Mouse (Mus musculus) liver, embryonic 16.5 days (tissue): ENCODE results near the gene Pgf. TPM values are rescaled to one million over a fixed set of nuclear protein-coding genes. Genes with fewer than 3 reads are reported as not detected.

Experiments used
- ATAC-seq: fragments of 200-750 bp; cut with Nextera tagmentation; 2 replicates; pipeline ENCODE4 v1.8.0; 2017; ENCODE audit warnings: low read depth, mild to moderate bottlenecking, moderate number of reproducible peaks, moderate library complexity
- H3K27ac ChIP-seq: fragments of 300-500 bp; sonication (generic); 2 replicates; pipeline ENCODE4 v1.5.1; 2014; ENCODE audit warnings: mild to moderate bottlenecking, low read length
- H3K27me3 ChIP-seq: fragments of 300-500 bp; sonication (generic); 2 replicates; pipeline ENCODE4 v1.6.1; 2014; ENCODE audit warnings: low read depth, low read length, mixed read lengths; ENCODE audit not compliant: control insufficient read depth, insufficient read depth
- H3K36me3 ChIP-seq: fragments of 300-500 bp; sonication (generic); 2 replicates; pipeline ENCODE4 v1.6.1; 2014; ENCODE audit warnings: mild to moderate bottlenecking; ENCODE audit not compliant: control insufficient read depth, insufficient read depth
- H3K4me1 ChIP-seq: fragments of 300-500 bp; sonication (generic); 2 replicates; pipeline ENCODE4 v1.6.1; 2014; ENCODE audit warnings: low read depth, low read length, mixed read lengths; ENCODE audit not compliant: control insufficient read depth
- H3K4me2 ChIP-seq: fragments of 300-500 bp; sonication (generic); 2 replicates; pipeline ENCODE4 v1.6.1; 2014; ENCODE audit warnings: low read depth, low read length, mixed read lengths
- H3K4me3 ChIP-seq: fragments of 300-500 bp; sonication (generic); 2 replicates; pipeline ENCODE4 v1.5.1; 2014; ENCODE audit warnings: low read depth, mild to moderate bottlenecking, low read length
- H3K9ac ChIP-seq: fragments of 300-500 bp; sonication (generic); 2 replicates; pipeline ENCODE4 v1.6.1; 2014; ENCODE audit warnings: low read depth, low read length
- H3K9me3 ChIP-seq: fragments of 300-500 bp; sonication (generic); replicated peaks from 2 replicates; pipeline ENCODE4 v1.6.1; 2016; ENCODE audit warnings: low read length; ENCODE audit not compliant: control insufficient read depth
- WGBS: fragments of 180-500 bp; shearing (Covaris S2); extraction: QIAGEN DNeasy Blood & Tissue Kit; methylation state at CpG from one replicate; pipeline ENCODE4 v1.1.7; 2014; ENCODE audit not compliant: insufficient replicate concordance; 5-methylcytosine and 5-hydroxymethylcytosine counted together
- polyA plus RNA-seq: library from polyadenylated mRNA; unstranded; fragments of >200 nt; fragmentation: Nextera tagmentation; extraction: Ambion mirVana; gene quantifications from 2 replicates; pipeline ENCODE4 v1.2.1, GENCODE M21; 2015

The Pgf gene
- polyA plus RNA-seq, 1 experiment from 2014 or later, result 0.57 TPM

DNA sequence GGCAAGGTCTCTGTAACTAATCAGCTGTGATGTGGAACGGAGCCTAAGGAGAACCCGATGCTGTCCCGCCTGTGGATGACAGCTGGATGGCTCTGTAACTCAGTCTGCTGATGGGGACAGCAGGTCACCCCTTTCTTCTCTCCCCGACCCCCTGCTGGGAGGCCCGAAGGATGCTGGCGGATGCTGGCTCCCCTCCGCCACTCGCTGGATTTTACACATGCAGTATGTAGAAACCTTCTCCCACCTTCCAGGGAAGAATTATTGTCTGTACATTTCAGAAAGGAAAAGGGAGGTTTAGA is 4.7 kb upstream of the Pgf start:
- ATAC-seq, result no peak
- peaks cover 2% of the 10 kb centered on the region for H3K4me1 ChIP-seq
- H3K4me3 ChIP-seq, result no peak overlapping the region
- H3K27me3 ChIP-seq, result peaks cover 3% of the 10 kb centered on the region; the same call in 1 of the 2 replicates
- WGBS, result 32% methylated on average over 8 of the region's 8 CpGs
- no peaks in the 10 kb centered on the region for H3K9me3 ChIP-seq
- H3K9ac ChIP-seq, result no peak overlapping the region
- no peak overlapping the region for H3K27ac ChIP-seq
- H3K4me2 ChIP-seq, result no peak overlapping the region
- no peaks in the 10 kb centered on the region for H3K36me3 ChIP-seq

DNA sequence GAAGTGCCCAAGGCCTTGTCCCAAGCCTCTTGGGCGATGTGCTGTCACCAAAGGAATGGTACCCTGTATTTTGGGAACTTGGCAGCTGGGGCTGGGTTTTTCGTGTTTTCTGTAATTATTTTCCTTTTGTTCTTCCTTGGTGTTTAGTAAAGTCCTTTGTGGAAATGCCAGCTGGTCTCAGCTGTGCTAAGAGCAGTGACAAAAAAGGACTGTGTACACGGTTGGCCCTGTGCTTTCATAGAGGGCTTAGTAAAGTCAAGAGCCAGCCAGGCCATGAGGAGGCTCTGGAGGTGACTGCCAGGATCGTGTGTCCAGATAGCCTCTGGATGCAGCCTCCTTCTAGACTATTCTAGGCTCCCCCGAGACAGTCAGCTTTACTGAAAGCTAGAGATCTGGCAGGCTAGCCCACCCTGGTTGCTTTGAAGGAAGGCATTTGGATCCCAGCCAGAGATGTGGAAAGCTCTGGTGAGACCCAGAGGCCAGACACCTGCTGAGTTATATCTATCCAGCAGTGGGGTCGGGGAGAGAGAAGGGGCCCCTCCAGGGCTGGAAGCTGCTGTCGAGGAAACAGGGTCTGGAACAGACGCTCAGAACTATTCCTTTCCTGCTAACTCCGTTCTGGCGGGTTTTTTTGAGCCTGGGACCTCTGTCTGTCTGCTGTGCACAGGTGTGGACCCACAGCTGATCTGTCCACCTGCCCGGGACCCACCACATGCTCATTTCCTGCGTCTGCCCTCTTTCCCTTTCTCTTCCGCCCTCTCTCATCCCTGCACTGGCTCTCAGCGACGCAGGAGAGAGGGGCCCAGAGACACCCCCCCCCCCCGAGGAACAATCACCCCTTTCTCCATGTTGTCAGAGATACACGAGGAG is 4.1 kb upstream of the Pgf start:
- H3K4me3 ChIP-seq, result no peak overlapping the region
- H3K4me1 ChIP-seq, result peaks cover 7% of the 10 kb centered on the region
- 37% methylated on average over 17 of the region's 17 CpGs for WGBS
- no peaks in the 10 kb centered on the region for H3K36me3 ChIP-seq
- H3K4me2 ChIP-seq, result no peak overlapping the region
- peaks cover 3% of the 10 kb centered on the region for H3K27me3 ChIP-seq
- H3K9me3 ChIP-seq, result no peaks in the 10 kb centered on the region
- no peak for ATAC-seq
- no peak overlapping the region for H3K9ac ChIP-seq
- no peak overlapping the region for H3K27ac ChIP-seq

GRCm38 (mm10) chr12:85178294-85178693 is 704 bp upstream of the Pgf start:
- Histone ChIP-seq H3K27me3 (peaks cover 9% of the 10 kb centered on the region), H3K27ac (no peak overlapping the region), H3K4me3 (no peak overlapping the region), H3K9me3 (no peaks in the 10 kb centered on the region), H3K9ac (no peak overlapping the region), H3K4me2 (no peak overlapping the region), H3K4me1 (peaks cover 7% of the 10 kb centered on the region), H3K36me3 (no peaks in the 10 kb centered on the region)
- no peak for ATAC-seq
- 62% methylated on average over 2 of the region's 2 CpGs for WGBS

GRCm38 (mm10) chr12:85176846-85177523 is 605 bp downstream of the Pgf start:
- peak; percentile 45; the same call in 1 of the 2 replicates for ATAC-seq
- Histone ChIP-seq H3K9ac (0 out of 2 replicates have a peak overlapping the region, but pooled peaks have one; percentile 23), H3K27me3 (peaks cover 6% of the 10 kb centered on the region), H3K36me3 (no peaks in the 10 kb centered on the region), H3K4me1 (peaks cover 7% of the 10 kb centered on the region), H3K9me3 (no peaks in the 10 kb centered on the region), H3K27ac (no peak overlapping the region), H3K4me2 (peak overlapping the region; percentile 63), H3K4me3 (peak overlapping the region; percentile 40)
- 2% methylated on average over 32 of the region's 32 CpGs for WGBS

DNA sequence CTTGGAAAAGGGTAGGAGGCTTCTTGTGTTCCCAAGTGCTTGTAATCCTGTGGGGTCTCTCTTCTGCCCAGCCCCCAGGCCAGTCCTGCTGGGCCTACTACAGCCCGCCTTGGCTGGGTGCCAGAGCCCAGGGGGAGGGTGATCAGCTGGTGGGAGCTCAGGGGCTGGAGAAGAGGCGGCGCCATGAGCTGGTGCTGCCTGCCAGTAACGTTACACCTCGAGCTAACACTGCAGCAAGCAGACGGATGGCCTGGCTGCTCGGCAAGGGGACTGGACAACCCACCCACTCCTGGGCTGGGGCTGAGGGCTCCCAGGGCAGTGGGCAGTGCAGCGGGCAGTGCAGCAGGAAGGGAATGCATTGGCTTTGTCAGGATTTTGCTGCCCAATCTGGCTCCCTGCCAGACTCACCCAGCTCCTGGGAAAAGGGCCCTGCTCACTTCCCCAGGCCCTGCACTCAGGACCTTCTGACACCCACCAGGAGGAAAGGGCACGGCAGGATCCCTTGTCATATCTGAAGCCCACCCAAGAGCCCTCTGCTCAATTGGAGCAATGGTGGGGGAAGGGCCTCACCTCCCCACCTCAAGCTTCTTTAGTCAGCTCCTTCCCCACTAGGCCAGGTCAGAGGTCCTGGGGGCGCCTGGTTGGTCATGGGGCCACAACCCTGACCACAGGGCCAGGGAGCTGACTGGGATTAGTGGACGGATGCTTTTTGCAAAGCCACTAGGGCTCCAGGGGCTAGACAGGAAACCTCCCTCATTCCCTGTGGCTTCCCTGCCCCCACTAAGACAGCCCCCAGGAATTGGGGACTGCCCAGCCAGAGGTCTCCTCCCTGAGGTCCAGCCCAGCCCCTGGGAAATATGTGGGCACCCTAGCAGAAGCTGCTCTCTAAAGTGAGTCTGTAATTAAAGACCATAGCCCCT is 1.4 kb downstream of the Pgf start:
- 31% methylated on average over 11 of the region's 11 CpGs for WGBS
- Histone ChIP-seq H3K4me1 (peaks cover 7% of the 10 kb centered on the region), H3K4me3 (no peak overlapping the region), H3K36me3 (no peaks in the 10 kb centered on the region), H3K9ac (no peak overlapping the region), H3K27ac (no peak overlapping the region), H3K4me2 (peak overlapping the region; percentile 63; the same call in 1 of the 2 replicates), H3K27me3 (peaks cover 6% of the 10 kb centered on the region), H3K9me3 (no peaks in the 10 kb centered on the region)
- ATAC-seq, result no peak

- Histone ChIP-seq H3K4me3 (no peak overlapping the region), H3K36me3 (no peaks in the 10 kb centered on the region), H3K4me2 (no peak overlapping the region), H3K9me3 (no peaks in the 10 kb centered on the region), H3K4me1 (peaks cover 7% of the 10 kb centered on the region), H3K9ac (no peak overlapping the region), H3K27ac (no peak overlapping the region), H3K27me3 (peaks cover 6% of the 10 kb centered on the region)
- WGBS, result 60% methylated on average over 16 of the region's 16 CpGs
- no peak for ATAC-seq
These were observed 2.4 kb downstream of the Pgf start for GRCm38 (mm10) chr12:85175087-85175675.

GRCm38 (mm10) chr12:85174016-85174415 is 3.6 kb downstream of the Pgf start:
- Histone ChIP-seq H3K4me2 (no peak overlapping the region), H3K27me3 (peaks cover 6% of the 10 kb centered on the region)
- no peak for ATAC-seq

DNA sequence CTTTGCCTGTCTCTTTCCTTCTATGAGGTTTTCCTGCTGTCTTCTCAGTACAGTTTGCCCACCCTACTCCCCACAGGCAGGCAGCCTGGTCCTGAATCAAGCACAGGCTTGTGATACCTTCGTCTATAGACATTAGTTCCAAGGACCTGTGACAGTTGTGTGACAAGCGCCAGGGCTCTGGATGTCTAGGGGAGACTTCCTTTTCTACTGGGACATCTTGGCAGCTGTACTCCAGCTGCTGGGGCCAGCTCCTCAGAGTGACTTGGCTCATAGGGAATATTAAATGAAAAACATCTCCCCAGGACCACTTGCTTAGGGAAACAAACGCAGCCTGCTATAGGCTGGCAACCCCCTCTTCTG is 6.7 kb downstream of the Pgf start:
- no peaks in the 10 kb centered on the region for H3K36me3 ChIP-seq
- WGBS, result 62% methylated on average over 3 of the region's 3 CpGs
- no peak overlapping the region for H3K27ac ChIP-seq
- H3K27me3 ChIP-seq, result no peaks in the 10 kb centered on the region
- H3K4me2 ChIP-seq, result no peak overlapping the region
- no peak overlapping the region for H3K9ac ChIP-seq
- no peaks in the 10 kb centered on the region for H3K4me1 ChIP-seq
- H3K4me3 ChIP-seq, result no peak overlapping the region
- ATAC-seq, result no peak
- no peaks in the 10 kb centered on the region for H3K9me3 ChIP-seq

More at GRCm38 (mm10) chr12:85174016-85174415, 3.6 kb downstream of the Pgf start:
- no peak overlapping the region for H3K4me3 ChIP-seq
- no peak overlapping the region for H3K9ac ChIP-seq
- no peaks in the 10 kb centered on the region for H3K9me3 ChIP-seq
- H3K4me1 ChIP-seq, result peaks cover 7% of the 10 kb centered on the region
- H3K36me3 ChIP-seq, result no peaks in the 10 kb centered on the region
- no peak overlapping the region for H3K27ac ChIP-seq
- 65% methylated on average over 7 of the region's 7 CpGs for WGBS
